Mouse (Mus musculus) MEL (cell line): ENCODE measurements around the gene Cep104. TPM values are rescaled to one million over a fixed set of nuclear protein-coding genes. Genes with fewer than 3 reads are reported as not detected.

Source experiments
- DNase-seq: peaks from one replicate; pipeline ENCODE4 v3.0.0; 2011; ENCODE audit warnings: low read depth, low spot score
- H3K27ac ChIP-seq: 2 replicates; pipeline ENCODE4 v1.5.1; 2012; ENCODE audit warnings: low read depth, mild to moderate bottlenecking, control low read depth, low read length, moderate library complexity; ENCODE audit not compliant: control insufficient read depth
- H3K27me3 ChIP-seq, 2 experiments: fragments of 150-350 bp in 1 of 2; sonication (generic) in 1 of 2; 2 replicates each; pipeline ENCODE4 v1.6.1; 2012; ENCODE audit warnings: low read length in 2 of 2, mild to moderate bottlenecking in 2 of 2, improper control_type of control experiment in 1 of 2, moderate library complexity in 1 of 2; ENCODE audit not compliant: insufficient read depth in 2 of 2, control insufficient read depth in 1 of 2
- H3K36me3 ChIP-seq, 2 experiments: 2 replicates each; pipeline ENCODE4 v1.6.1; 2012 to 2014; ENCODE audit warnings: low read length in 2 of 2, improper control_type of control experiment in 1 of 2, inconsistent platforms in 1 of 2, mild to moderate bottlenecking in 1 of 2; ENCODE audit not compliant: insufficient read depth in 2 of 2, control insufficient read depth in 1 of 2
- H3K4me1 ChIP-seq, 2 experiments: fragments of 150-350 bp in 1 of 2; sonication (generic) in 1 of 2; 2 replicates each; pipeline ENCODE4 v1.6.1; 2012; ENCODE audit warnings: low read length in 2 of 2, improper control_type of control experiment in 1 of 2, mild to moderate bottlenecking in 1 of 2; ENCODE audit not compliant: insufficient read depth in 2 of 2, control insufficient read depth in 1 of 2
- H3K4me3 ChIP-seq, 2 experiments: fragments of 150-350 bp in 1 of 2; sonication (generic) in 1 of 2; 2 replicates each; pipeline ENCODE4 v1.5.1; 2012; ENCODE audit warnings: low read depth in 2 of 2, low read length in 2 of 2, mild to moderate bottlenecking in 2 of 2, moderate library complexity in 2 of 2, control low read depth in 1 of 2, improper control_type of control experiment in 1 of 2; ENCODE audit not compliant: control insufficient read depth in 1 of 2, insufficient read depth in 1 of 2
- H3K79me2 ChIP-seq: 2 replicates; pipeline ENCODE4 v1.6.1; 2012; ENCODE audit warnings: mild to moderate bottlenecking, low read length, moderate library complexity; ENCODE audit not compliant: control insufficient read depth, poor library complexity, insufficient read depth
- H3K9ac ChIP-seq: 2 replicates; pipeline ENCODE4 v1.6.1; 2012; ENCODE audit warnings: low read depth, mild to moderate bottlenecking, control low read depth, low read length, moderate library complexity; ENCODE audit not compliant: control insufficient read depth, poor library complexity, severe bottlenecking
- H3K9me3 ChIP-seq: fragments of 150-350 bp; sonication (generic); replicated peaks from 2 replicates; pipeline ENCODE4 v1.6.1; 2012; ENCODE audit warnings: mild to moderate bottlenecking, low read length, improper control_type of control experiment, moderate library complexity; ENCODE audit not compliant: insufficient read depth
- CHD2 ChIP-seq: IDR thresholded peaks from 2 replicates; pipeline ENCODE4 v1.6.1; 2011; ENCODE audit warnings: low read length, improper control_type of control experiment
- CTCF ChIP-seq, 3 experiments: IDR thresholded peaks in 2 of 3; conservative IDR thresholded peaks in 1 of 3; 2 replicates each; pipeline ENCODE4 v1.5.1; 2011 to 2012; ENCODE audit warnings: low read length in 3 of 3, low read depth in 2 of 3, mild to moderate bottlenecking in 2 of 3, improper control_type of control experiment in 1 of 3, inconsistent platforms in 1 of 3, mixed read lengths in 1 of 3, moderate library complexity in 1 of 3; ENCODE audit not compliant: control insufficient read depth in 1 of 3, insufficient read depth in 1 of 3, poor library complexity in 1 of 3, severe bottlenecking in 1 of 3
- E2F4 ChIP-seq: IDR thresholded peaks from 2 replicates; pipeline ENCODE4 v1.6.1; 2011; ENCODE audit warnings: low read depth, low read length, improper control_type of control experiment, borderline replicate concordance
- EP300 ChIP-seq, 2 experiments: IDR thresholded peaks; 2 replicates each; pipeline ENCODE4 v1.6.1; 2011; ENCODE audit warnings: improper control_type of control experiment in 2 of 2, low read length in 2 of 2, low read depth in 1 of 2, mild to moderate bottlenecking in 1 of 2
- ETS1 ChIP-seq: IDR thresholded peaks from 2 replicates; pipeline ENCODE4 v1.6.1; 2012; ENCODE audit warnings: low read depth, mild to moderate bottlenecking, inconsistent platforms, low read length, improper control_type of control experiment, moderate library complexity
- GABPA ChIP-seq: IDR thresholded peaks from 2 replicates; pipeline ENCODE4 v1.6.1; 2012; ENCODE audit warnings: low read depth, mild to moderate bottlenecking, inconsistent platforms, low read length, improper control_type of control experiment, moderate library complexity
- GATA1 ChIP-seq: IDR thresholded peaks from 2 replicates; pipeline ENCODE4 v1.6.1; 2011; ENCODE audit warnings: low read depth, low read length, improper control_type of control experiment
- HCFC1 ChIP-seq: IDR thresholded peaks from 2 replicates; pipeline ENCODE4 v1.6.1; 2012; ENCODE audit warnings: low read depth, mild to moderate bottlenecking, inconsistent platforms, low read length, improper control_type of control experiment, moderate library complexity
- JUND ChIP-seq: IDR thresholded peaks from 2 replicates; pipeline ENCODE4 v1.6.1; 2011; ENCODE audit warnings: low read depth, mild to moderate bottlenecking, improper control_type of control experiment, low read length
- KAT2A ChIP-seq: conservative IDR thresholded peaks from 2 replicates; pipeline ENCODE4 v1.6.1; 2012; ENCODE audit warnings: low read depth, low read length, improper control_type of control experiment, inconsistent platforms
- MAZ ChIP-seq: IDR thresholded peaks from 2 replicates; pipeline ENCODE4 v1.6.1; 2012; ENCODE audit warnings: low read depth, mild to moderate bottlenecking, inconsistent platforms, low read length, improper control_type of control experiment
- MEF2A ChIP-seq: IDR thresholded peaks from 2 replicates; pipeline ENCODE4 v1.6.1; 2014; ENCODE audit warnings: low read depth, mild to moderate bottlenecking, inconsistent platforms, low read length, improper control_type of control experiment; ENCODE audit not compliant: poor library complexity, insufficient replicate concordance, severe bottlenecking; ENCODE audit errors: extremely low read depth
- MYB ChIP-seq: IDR thresholded peaks from 2 replicates; pipeline ENCODE4 v1.6.1; 2011; ENCODE audit warnings: mild to moderate bottlenecking, low read depth, low read length, improper control_type of control experiment
- MYC ChIP-seq: IDR thresholded peaks from 2 replicates; pipeline ENCODE4 v1.6.1; 2011; ENCODE audit warnings: low read depth, mild to moderate bottlenecking, low read length, improper control_type of control experiment, moderate library complexity
- NELFE ChIP-seq: IDR thresholded peaks from 2 replicates; pipeline ENCODE4 v1.6.1; 2011; ENCODE audit warnings: low read depth, low read length, improper control_type of control experiment
- POLR2A ChIP-seq, 2 experiments: IDR thresholded peaks; 2 replicates each; pipeline ENCODE4 v1.6.1; 2011 to 2012; ENCODE audit warnings: low read length in 2 of 2, mild to moderate bottlenecking in 2 of 2, control low read depth in 1 of 2, improper control_type of control experiment in 1 of 2, low read depth in 1 of 2, moderate library complexity in 1 of 2; ENCODE audit not compliant: control insufficient read depth in 1 of 2, insufficient read depth in 1 of 2, poor library complexity in 1 of 2
- POLR2AphosphoS2 ChIP-seq: IDR thresholded peaks from 2 replicates; pipeline ENCODE4 v1.6.1; 2011; ENCODE audit warnings: low read length, improper control_type of control experiment
- POLR2AphosphoS5 ChIP-seq: IDR thresholded peaks from 2 replicates; pipeline ENCODE4 v1.6.1; 2012; ENCODE audit warnings: low read depth, borderline replicate concordance, mild to moderate bottlenecking, inconsistent platforms, low read length, moderate library complexity, mixed read lengths
- SIN3A ChIP-seq: IDR thresholded peaks from 2 replicates; pipeline ENCODE4 v1.6.1; 2012; ENCODE audit warnings: low read length, improper control_type of control experiment, inconsistent platforms
- TCF12 ChIP-seq: IDR thresholded peaks from 2 replicates; pipeline ENCODE4 v1.6.1; 2014; ENCODE audit warnings: low read depth, mild to moderate bottlenecking, inconsistent platforms, low read length, improper control_type of control experiment, moderate library complexity
- USF1 ChIP-seq: IDR thresholded peaks from 2 replicates; pipeline ENCODE4 v1.6.1; 2014; ENCODE audit warnings: low read depth, mild to moderate bottlenecking, inconsistent platforms, low read length, improper control_type of control experiment, moderate library complexity
- USF2 ChIP-seq, 2 experiments: IDR thresholded peaks; 2 replicates each; pipeline ENCODE4 v1.6.1; 2011 to 2012; ENCODE audit warnings: improper control_type of control experiment in 2 of 2, low read length in 2 of 2, borderline replicate concordance in 1 of 2, inconsistent platforms in 1 of 2, low read depth in 1 of 2, mild to moderate bottlenecking in 1 of 2; ENCODE audit not compliant: insufficient read depth in 1 of 2
- ZKSCAN1 ChIP-seq: IDR thresholded peaks from 2 replicates; pipeline ENCODE4 v1.6.1; 2012; ENCODE audit warnings: low read depth, mild to moderate bottlenecking, inconsistent platforms, low read length, improper control_type of control experiment, moderate library complexity
- ZMIZ1 ChIP-seq: IDR thresholded peaks from 2 replicates; pipeline ENCODE4 v1.6.1; 2012; ENCODE audit warnings: low read depth, mild to moderate bottlenecking, inconsistent platforms, low read length, improper control_type of control experiment, moderate library complexity
- ZNF384 ChIP-seq: IDR thresholded peaks from 2 replicates; pipeline ENCODE4 v1.6.1; 2012; ENCODE audit warnings: low read depth, mild to moderate bottlenecking, inconsistent platforms, low read length, improper control_type of control experiment
- polyA plus RNA-seq, 2 experiments: library from polyadenylated mRNA; stranded (reverse) in 1 of 2; unstranded in 1 of 2; fragments of >175 nt in 1 of 2; fragments of >200 nt in 1 of 2; gene quantifications; 2 replicates each; pipeline versions ENCODE4 v1.2.1 to v1.2.4; 2012; ENCODE audit warnings: low replicate concordance in 2 of 2, low read depth in 1 of 2; ENCODE audit not compliant: insufficient read length in 2 of 2, insufficient read depth in 1 of 2, missing spikeins in 1 of 2
- total RNA-seq: library from RNA; depleted of rRNA; stranded (reverse); fragments of 300-350 nt; gene quantifications from 2 replicates; pipeline ENCODE4 v1.2.3, GENCODE M21; 2012

The Cep104 gene
- total and polyA plus RNA-seq, 3 experiments = 8.5 to 19.9 TPM; not detected in 1

DNA sequence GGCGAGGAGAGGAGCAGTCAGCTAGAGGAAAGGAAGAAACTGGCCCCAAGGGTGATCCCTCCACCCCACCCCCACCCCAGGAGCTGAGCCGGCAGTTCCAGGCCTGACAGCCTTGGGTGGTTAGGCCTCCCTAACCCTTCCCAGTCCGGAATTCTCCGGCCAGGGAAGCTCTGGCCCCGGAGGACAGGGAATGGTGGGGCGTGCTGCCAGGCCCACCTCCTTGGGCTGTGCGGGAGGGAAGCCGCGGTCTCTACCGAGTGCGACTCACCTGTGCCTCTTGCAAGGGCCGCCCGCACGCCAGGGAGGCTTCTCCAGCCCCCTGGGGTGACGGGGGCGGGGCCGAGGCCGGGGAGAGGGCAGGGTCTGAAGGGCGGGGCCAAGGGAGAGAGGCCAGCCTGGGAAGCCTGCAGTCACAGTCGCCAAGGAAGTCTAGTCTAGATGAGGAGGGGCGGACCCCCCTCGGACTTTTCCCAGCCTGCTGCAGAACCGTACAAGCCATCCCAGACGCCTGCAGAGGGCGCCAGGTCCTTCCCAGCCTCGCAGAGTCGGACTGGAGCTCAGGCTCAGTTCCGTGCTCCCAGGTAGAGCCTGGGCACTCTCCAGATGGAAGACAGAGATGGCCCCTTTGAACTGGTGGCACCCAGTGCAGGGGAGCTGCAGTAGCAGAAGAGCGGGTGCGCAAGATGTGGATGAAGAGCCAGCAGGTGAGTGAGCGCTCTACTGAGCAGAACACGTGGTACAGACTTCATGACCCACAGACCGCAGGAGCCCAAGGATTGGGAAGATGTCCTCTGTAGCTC lies 50.8 kb downstream of the Cep104 start, which contains the start of gene Smim1 (continued):
- TF ChIP-seq USF1 = peak; percentile 79
- TF ChIP-seq NELFE = peak; percentile 65
- TF ChIP-seq SIN3A = peak; percentile 81
- 0 out of 2 replicates have a peak, but pooled peaks have one; percentile 13 for TF ChIP-seq TCF12
- no peak for TF ChIP-seq GATA1
- TF ChIP-seq ETS1 = 0 out of 2 replicates have a peak, but pooled peaks have one; percentile 12
- peak; percentile 36; the same call in 1 of the 2 replicates for TF ChIP-seq CHD2
- TF ChIP-seq ZKSCAN1 = no peak
- TF ChIP-seq MYC = no peak
- TF ChIP-seq JUND = no peak
- no peak for TF ChIP-seq USF2 (IDR thresholded peaks at IDR 0.05; ENCODE audit: borderline replicate concordance in 1 of 2, insufficient read depth in 1 of 2, low read depth in 1 of 2, low read length in 2 of 2)
- TF ChIP-seq POLR2A (IDR thresholded peaks at IDR 0.05; ENCODE audit: control insufficient read depth in 1 of 2, insufficient read depth in 1 of 2, low read depth in 1 of 2, low read length in 2 of 2, poor library complexity in 1 of 2) = peak in 1 of 2 experiments; percentile 58; a peak in 1 of 4 replicates
- TF ChIP-seq CTCF (IDR thresholded peaks at IDR 0.05 in 2 of 3, conservative IDR thresholded peaks at IDR 0.05 in 1 of 3; ENCODE audit: control insufficient read depth in 1 of 3, insufficient read depth in 1 of 3, low read depth in 2 of 3, low read length in 3 of 3, poor library complexity in 1 of 3, severe bottlenecking in 1 of 3) = peak; percentile 58 to 78 (median 73)
- no peak for TF ChIP-seq POLR2AphosphoS2
- TF ChIP-seq MEF2A = no peak
- no peak for TF ChIP-seq ZNF384
- peak; percentile 52; the same call in 1 of the 2 replicates for TF ChIP-seq HCFC1
- TF ChIP-seq MYB = no peak

DNA sequence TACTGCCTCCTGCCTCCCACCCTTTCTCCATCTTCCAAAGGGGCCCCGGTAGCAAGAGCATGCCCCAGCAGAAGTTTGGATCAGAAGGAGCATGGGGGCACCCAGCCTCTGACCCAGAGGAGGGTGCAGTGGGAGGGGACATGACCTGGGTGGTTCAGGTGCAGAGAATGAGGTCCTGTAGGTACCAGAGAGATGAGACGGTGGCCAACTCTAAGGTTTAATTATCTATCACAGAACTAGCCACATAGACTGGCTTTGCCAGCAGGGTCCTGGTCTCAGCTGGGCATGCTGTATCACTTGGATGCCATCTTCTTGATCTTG lies 51.4 kb downstream of the Cep104 start:
- H3K36me3 ChIP-seq = peaks cover 0 to 11% of the 10 kb centered on the region in 2 experiments; a peak in 3 of 4 replicates
- no peaks in the 10 kb centered on the region for H3K9me3 ChIP-seq
- peak overlapping the region; percentile 37 for H3K27ac ChIP-seq
- peak overlapping the region; percentile 60 to 79 for H3K4me3 ChIP-seq
- TF ChIP-seq E2F4 = no peak
- TF ChIP-seq POLR2AphosphoS5 = no peak
- TF ChIP-seq NELFE = no peak
- no peak for TF ChIP-seq ZMIZ1
- no peak for TF ChIP-seq KAT2A
- TF ChIP-seq SIN3A = no peak
- TF ChIP-seq GABPA = no peak
- no peak for TF ChIP-seq EP300 (IDR thresholded peaks at IDR 0.05; ENCODE audit: low read depth in 1 of 2, low read length in 2 of 2)
- no peak for TF ChIP-seq MAZ
- no peak for TF ChIP-seq CHD2
- no peak for DNase-seq
- peaks cover 0 to 13% of the 10 kb centered on the region in 2 experiments; a peak in 3 of 4 replicates for H3K4me1 ChIP-seq
- peak overlapping the region; percentile 77 for H3K9ac ChIP-seq
- H3K79me2 ChIP-seq = peaks cover 16% of the 10 kb centered on the region
- no peaks in the 10 kb centered on the region for H3K27me3 ChIP-seq
